Mouse (Mus musculus): ENCODE measurements around the gene Olfr6.
"Not testable (repeated sequence)": the region's sequence is repeated elsewhere in the genome, so short reads cannot be mapped to it uniquely, and the experiment has no call there.

Gene Olfr6

DNA sequence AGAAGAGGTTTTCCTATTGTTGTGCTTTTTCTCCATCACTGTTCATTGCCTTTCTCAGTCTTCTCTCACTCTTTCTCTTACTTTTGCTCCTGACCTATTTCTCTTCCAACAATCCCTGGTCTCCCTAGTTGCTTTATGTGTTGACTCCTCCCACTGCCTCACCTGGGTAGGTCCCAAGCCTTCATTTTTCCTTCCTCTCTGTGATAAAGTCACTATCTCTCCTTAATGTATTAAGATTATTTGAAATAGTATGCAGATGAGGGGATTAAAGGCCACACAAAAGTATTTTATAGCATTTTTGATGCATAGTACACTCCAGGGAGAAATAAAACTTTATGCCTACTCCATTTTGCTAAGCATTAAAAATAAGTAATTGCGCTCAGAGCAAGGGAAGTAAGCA, at the start of gene Olfr6:
Gene Olfr6, minus strand, starts transcription at position 101 of the 400 bp plus-strand sequence.
- no peak for DNase-seq

DNA sequence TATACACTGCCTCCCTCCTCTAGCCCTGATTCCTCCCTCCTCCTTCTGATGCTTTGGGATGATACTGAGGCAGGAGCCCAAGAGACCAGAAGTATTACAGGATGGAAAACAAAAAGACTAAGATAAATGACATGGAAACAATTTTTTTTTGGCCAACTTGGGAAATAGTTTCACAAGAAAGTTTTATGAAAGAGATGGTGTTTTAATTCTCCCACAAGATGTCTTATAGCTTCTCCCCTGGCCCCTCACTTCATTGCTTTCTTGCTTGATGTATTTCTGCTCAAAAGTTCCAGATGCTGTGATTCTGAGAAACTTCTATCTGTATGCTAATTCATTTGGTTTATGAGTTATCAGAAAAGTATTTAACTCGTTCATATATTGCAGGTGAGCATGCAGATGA, 42.2 kb upstream of the Olfr6 start, which contains the start of gene Olfr2:
Gene Olfr2, minus strand, starts transcription at position 101 of the 400 bp plus-strand sequence.
- no peak for DNase-seq

DNA sequence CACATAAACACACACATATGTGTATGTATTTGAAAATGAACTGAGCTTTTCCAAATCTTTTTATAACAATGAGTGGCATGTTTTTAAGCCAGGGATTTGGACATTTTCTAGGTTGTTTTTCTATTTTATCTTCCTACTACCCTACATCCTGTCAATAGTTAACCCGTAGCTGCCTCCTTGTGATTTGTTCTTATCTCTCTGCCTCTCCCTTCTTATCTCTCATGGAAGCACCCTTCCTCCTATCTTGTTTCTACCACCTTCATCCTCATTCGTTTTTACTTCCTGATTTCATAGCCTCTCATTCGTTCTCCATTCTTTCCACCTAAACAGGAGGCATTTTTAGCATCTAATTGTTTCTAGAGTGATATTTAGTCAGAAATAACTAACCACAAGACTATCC, 40.4 kb upstream of the Olfr6 start:
- DNase-seq = no peak

DNA sequence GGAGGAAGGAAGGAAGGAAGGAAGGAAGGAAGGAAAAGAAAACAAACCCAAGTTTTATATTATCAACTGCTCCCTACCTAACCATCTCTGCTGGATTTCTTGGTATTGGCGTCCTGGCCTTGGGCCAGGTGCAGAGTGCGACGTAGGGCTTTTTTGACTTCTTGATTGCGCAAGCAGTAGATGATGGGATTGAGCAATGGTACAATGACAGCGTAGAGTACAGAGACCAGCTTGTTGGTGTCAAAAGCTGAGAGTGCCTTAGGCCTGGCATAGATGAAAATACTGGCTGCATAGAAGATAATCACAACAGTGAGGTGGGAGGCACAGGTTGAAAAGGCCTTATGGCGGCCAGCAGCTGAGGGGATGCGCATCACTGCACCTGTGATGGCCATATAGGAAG, 37.1 kb upstream of the Olfr6 start:
- DNase-seq = no peak

DNA sequence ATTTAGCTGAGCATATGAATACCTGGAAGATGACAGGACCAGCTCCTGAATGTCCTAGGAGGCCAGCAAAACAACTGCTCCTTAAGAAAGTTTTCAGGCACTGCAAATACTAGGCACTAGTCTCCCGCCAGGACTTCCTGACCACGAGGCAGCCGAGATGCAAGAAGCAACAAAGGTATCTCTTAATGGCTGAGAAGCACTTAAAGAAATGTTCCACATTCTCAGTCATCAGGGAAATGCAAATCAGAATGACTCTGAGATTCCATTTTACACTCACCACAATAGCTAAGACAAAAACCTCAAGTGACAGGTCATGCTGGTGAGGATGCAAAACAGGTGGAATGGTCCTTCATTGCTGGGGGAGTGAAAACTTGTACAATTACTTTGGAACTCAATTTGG, 21.5 kb upstream of the Olfr6 start:
- no peak for DNase-seq

DNA sequence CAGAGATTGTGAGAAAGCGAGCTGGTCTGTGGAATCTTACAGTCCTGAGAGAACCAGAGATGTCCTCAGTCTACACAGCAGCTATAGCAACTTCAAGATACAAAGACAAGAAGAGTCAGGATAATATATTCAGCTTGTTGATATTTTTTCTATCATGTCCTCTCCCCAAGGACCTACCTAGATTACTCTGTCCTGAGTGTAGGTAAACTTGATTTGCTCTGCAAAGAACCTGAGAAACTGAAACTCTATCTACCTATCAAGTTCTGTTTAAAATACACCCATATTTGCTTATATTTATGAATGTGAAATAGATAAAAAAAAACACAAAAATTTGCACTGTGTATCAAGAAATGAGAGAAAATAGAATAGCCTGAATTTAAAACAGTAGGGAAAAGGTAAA, 11.6 kb upstream of the Olfr6 start, which contains the start of gene Olfr711:
Gene Olfr711, minus strand, starts transcription at position 101 of the 400 bp plus-strand sequence.
- DNase-seq = no peak

DNA sequence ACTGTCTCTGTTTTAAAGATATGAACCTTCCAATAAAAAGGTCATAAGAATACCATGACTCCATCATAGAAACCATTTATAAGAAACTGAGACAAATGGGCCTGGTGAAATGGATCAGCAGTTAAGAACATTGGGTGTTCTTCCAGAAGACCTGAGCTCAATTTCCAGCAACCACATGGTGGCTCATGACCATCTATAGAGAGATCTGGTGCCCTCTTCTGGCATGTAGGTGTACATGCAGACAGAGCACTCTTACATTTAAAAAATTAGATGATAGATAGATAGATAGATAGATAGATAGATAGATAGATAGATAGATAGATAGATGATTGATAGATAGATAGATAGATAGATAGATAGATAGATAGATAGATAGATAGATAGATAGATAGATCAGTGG, 3.8 kb upstream of the Olfr6 start:
- DNase-seq = peak in 1 of 2 experiments; percentile 4

DNA sequence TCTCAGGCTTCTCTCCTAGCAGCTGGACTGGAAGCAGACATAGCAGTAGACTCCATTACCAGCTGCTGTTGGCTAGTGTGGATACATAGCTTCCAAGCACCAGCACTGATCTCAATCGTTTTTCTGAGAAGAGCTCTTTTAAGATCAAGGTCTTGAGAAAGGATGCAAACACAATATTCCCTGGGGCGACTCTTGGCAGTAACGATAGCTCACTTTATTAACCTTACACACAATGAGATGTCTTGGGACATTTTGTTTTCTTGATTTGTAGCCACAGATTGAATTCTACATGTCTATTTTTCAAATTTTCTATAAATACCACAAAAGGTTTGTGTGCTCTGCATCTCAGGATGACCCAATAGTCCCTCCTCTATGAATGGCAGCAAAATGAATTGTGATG, 15.5 kb downstream of the Olfr6 start, which contains the start of gene Olfr710:
Gene Olfr710, minus strand, starts transcription at position 101 of the 400 bp plus-strand sequence.
- no peak for DNase-seq

DNA sequence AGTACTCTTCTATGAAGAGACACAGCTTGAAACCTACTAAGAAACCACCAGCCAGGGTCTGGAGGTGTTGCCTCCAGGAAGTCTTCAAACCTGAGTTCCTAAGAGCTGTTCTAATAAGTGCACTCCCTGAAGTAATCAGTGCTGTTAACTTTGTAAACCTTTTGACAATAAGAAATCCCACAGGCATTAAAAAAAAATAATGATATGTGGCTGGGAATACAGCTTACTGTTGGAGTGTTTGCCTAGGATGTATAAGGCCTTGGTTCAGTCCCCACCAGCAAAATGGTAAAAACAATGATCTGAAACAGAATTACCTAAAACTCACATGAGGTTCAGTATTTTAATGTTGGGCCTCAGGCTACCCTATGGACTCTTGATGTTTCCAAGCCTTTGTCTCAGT, 31.6 kb downstream of the Olfr6 start, which contains the start of gene Olfr709-ps1:
Gene Olfr709-ps1, minus strand, starts transcription at position 101 of the 400 bp plus-strand sequence.
- DNase-seq = no peak

DNA sequence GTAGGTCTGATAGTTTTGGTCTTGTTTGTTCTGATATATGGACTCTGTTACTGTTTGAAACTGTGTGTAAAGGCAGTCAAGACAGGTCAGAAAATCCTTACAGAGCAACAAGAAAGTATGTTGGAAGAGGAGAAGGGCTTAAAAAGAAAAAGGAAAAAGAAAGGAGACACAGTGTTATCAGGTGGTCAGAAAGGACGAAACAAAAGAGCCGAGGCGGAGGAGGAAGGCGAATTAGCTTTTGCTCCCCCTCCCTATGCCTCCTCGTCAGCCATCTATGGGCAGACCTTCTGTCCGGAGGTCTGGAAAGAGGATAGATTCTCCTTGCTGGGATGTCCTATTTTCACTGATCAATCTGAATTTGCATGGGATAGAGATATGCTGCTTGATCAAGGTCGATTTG, 42.8 kb downstream of the Olfr6 start:
- not testable (repeated sequence) for DNase-seq

DNA sequence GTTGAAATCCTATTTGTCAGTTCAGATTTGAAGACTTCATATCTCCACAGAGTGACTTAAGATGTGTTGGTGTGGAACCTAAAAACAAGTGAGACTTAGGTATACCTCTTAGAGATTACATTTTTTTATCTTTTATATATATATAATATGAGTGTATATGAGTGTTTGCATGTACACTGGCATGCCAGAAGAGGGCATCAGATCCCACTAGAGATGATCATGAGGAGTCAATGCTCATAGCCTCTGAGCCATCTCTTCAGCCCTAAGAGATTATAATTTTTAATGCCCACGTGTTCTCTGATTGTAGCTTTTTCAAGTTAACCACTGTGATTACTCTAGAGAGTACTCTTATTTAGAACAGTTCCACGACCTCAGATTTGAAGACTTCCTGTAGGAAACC, 56.1 kb downstream of the Olfr6 start, which contains the start of gene Olfr1532-ps1:
Gene Olfr1532-ps1, plus strand, starts transcription at position 326 of the 400 bp plus-strand sequence.
- DNase-seq = no peak

All from kidney, postnatal 4 days (tissue).